Mouse (Mus musculus) liver, embryonic 14.5 days (tissue): ENCODE results near the gene Lkaaear1. TPM values are rescaled to one million over a fixed set of nuclear protein-coding genes. Genes with fewer than 3 reads are reported as not detected.

Experiments used
- ATAC-seq: fragments of 200-750 bp; cut with Nextera tagmentation; 2 replicates; pipeline ENCODE4 v1.8.0; 2017; ENCODE audit warnings: moderate number of reproducible peaks, mild to moderate bottlenecking, moderate library complexity; ENCODE audit not compliant: insufficient read depth
- DNase-seq, 3 experiments: peaks; one replicate each; pipeline ENCODE4 v3.0.0-alpha.2; 2012 to 2013; ENCODE audit warnings: low read depth in 3 of 3, low spot score in 3 of 3
- H3K27ac ChIP-seq: fragments of 300-500 bp; sonication (generic); 2 replicates; pipeline ENCODE4 v1.5.1; 2014; ENCODE audit warnings: moderate library complexity, mild to moderate bottlenecking, control low read depth, inconsistent platforms
- H3K27me3 ChIP-seq: fragments of 300-500 bp; sonication (generic); 2 replicates; pipeline ENCODE4 v1.6.1; 2014; ENCODE audit warnings: mild to moderate bottlenecking, low read length, moderate library complexity; ENCODE audit not compliant: control insufficient read depth, insufficient read depth
- H3K36me3 ChIP-seq: fragments of 300-500 bp; sonication (generic); replicated peaks from 2 replicates; pipeline ENCODE4 v1.6.1; 2014; ENCODE audit warnings: low read depth; ENCODE audit not compliant: control insufficient read depth, insufficient read depth
- H3K4me1 ChIP-seq, 2 experiments: fragments of 200-500 bp in 1 of 2; fragments of 300-500 bp in 1 of 2; sonication (generic) in 1 of 2; replicated peaks; 2 replicates each; pipeline ENCODE4 v1.6.1; 2012 to 2014; ENCODE audit warnings: antibody characterized with exemption in 1 of 2, inconsistent platforms in 1 of 2, low read length in 1 of 2; ENCODE audit not compliant: control insufficient read depth in 2 of 2, insufficient read depth in 2 of 2
- H3K4me2 ChIP-seq: fragments of 300-500 bp; sonication (generic); 2 replicates; pipeline ENCODE4 v1.6.1; 2014; ENCODE audit warnings: low read depth, mild to moderate bottlenecking, control low read depth, moderate library complexity
- H3K4me3 ChIP-seq, 2 experiments: fragments of 200-500 bp in 1 of 2; fragments of 300-500 bp in 1 of 2; sonication (generic) in 1 of 2; 2 replicates each; pipeline ENCODE4 v1.5.1; 2012 to 2014; ENCODE audit warnings: low read depth in 2 of 2, low read length in 2 of 2, mild to moderate bottlenecking in 2 of 2, control low read depth in 1 of 2, inconsistent platforms in 1 of 2, moderate library complexity in 1 of 2; ENCODE audit not compliant: insufficient read depth in 1 of 2
- H3K9ac ChIP-seq: fragments of 300-500 bp; sonication (generic); replicated peaks from 2 replicates; pipeline ENCODE4 v1.6.1; 2014; ENCODE audit warnings: mild to moderate bottlenecking, control low read depth, moderate library complexity
- H3K9me3 ChIP-seq: fragments of 300-500 bp; sonication (generic); 2 replicates; pipeline ENCODE4 v1.6.1; 2016; ENCODE audit warnings: low read length, mixed read lengths; ENCODE audit not compliant: control insufficient read depth
- CTCF ChIP-seq: IDR thresholded peaks from 2 replicates; pipeline ENCODE4 v1.5.1; 2016; ENCODE audit warnings: antibody characterized with exemption, low read depth, control low read depth
- EP300 ChIP-seq: IDR thresholded peaks from 2 replicates; pipeline ENCODE4 v1.6.1; 2016; ENCODE audit warnings: antibody characterized with exemption, low read depth
- WGBS: fragments of 180-500 bp; shearing (Covaris S2); extraction: QIAGEN DNeasy Blood & Tissue Kit; methylation state at CpG from one replicate; pipeline ENCODE4 v1.1.7; 2014; ENCODE audit not compliant: insufficient replicate concordance; 5-methylcytosine and 5-hydroxymethylcytosine counted together
- polyA plus RNA-seq, 2 experiments: library from polyadenylated mRNA; depleted of rRNA in 1 of 2; stranded (reverse) in 1 of 2; unstranded in 1 of 2; fragments of >200 nt; fragmentation: Nextera tagmentation in 1 of 2; extraction: Ambion mirVana in 1 of 2; gene quantifications; 2 replicates each; pipeline versions ENCODE4 v1.2.1 to v1.2.3; 2012 to 2014

Lkaaear1 gene
- polyA plus RNA-seq, 2 experiments: not detected

DNA sequence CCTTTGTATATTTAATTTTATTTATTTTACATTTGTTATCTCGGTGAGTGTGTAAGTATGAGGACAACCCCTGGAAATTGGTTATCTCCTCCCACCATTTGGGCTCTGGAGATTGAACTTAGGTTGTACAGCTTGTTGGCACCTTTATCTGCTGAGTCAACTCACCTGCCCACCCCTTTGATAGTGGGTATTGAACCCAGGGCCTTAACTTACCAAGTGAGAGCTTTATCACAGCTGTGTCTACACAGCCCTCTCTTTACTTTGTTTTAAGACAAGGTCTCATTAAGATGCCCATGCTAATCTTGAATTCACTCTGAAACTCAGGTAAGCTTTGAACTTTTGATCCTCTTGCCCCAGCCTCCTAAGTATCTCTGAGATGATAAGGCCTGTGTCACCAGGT lies 16.3 kb downstream of the Lkaaear1 start:
- peaks cover 3% of the 10 kb centered on the region; the same call in 1 of the 2 replicates for H3K27me3 ChIP-seq
- no peak for TF ChIP-seq EP300
- TF ChIP-seq CTCF: no peak
- ATAC-seq: no peak
- no peak overlapping the region for H3K27ac ChIP-seq
- DNase-seq: no peak
- 40% methylated on average over 1 of the region's 1 CpGs for WGBS
- no peak overlapping the region for H3K4me2 ChIP-seq
- no peak overlapping the region for H3K9ac ChIP-seq
- no peaks in the 10 kb centered on the region for H3K36me3 ChIP-seq
- H3K9me3 ChIP-seq: no peaks in the 10 kb centered on the region
- peaks cover 3 to 9% of the 10 kb centered on the region in 2 experiments; a peak in 3 of 4 replicates for H3K4me1 ChIP-seq
- no peak overlapping the region for H3K4me3 ChIP-seq

DNA sequence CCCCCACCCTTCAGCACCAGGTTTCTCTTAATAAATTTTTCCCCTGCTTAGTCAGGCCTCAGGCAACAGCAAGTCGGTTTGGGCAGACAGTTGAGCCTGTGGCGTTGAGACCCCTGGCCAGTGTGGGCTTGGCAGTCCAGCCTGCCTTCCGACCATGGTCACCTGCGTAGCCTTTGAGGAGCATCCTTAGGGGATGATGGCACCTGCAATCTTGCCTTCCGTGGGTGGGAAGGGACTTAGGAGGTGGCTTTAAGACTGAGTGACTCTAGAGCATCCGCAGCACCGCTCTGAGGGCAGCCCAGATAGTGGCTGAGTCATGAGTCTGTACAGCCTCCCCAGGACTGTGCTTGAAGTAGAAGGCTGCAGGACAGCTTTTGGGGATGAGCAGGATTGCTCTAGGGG lies 17.5 kb downstream of the Lkaaear1 start:
- DNase-seq (no peak), ATAC-seq (no peak)
- TF ChIP-seq CTCF (no peak), EP300 (no peak)
- peaks cover 3% of the 10 kb centered on the region; the same call in 1 of the 2 replicates for H3K27me3 ChIP-seq
- H3K4me3 ChIP-seq: peak overlapping the region; percentile 52 to 62
- peaks cover 3 to 10% of the 10 kb centered on the region in 2 experiments for H3K4me1 ChIP-seq
- no peaks in the 10 kb centered on the region for H3K9me3 ChIP-seq
- peak overlapping the region; percentile 60 for H3K9ac ChIP-seq
- H3K36me3 ChIP-seq: no peaks in the 10 kb centered on the region
- WGBS: 10% methylated on average over 7 of the region's 7 CpGs
- H3K4me2 ChIP-seq: peak overlapping the region; percentile 80
- H3K27ac ChIP-seq: no peak overlapping the region

DNA sequence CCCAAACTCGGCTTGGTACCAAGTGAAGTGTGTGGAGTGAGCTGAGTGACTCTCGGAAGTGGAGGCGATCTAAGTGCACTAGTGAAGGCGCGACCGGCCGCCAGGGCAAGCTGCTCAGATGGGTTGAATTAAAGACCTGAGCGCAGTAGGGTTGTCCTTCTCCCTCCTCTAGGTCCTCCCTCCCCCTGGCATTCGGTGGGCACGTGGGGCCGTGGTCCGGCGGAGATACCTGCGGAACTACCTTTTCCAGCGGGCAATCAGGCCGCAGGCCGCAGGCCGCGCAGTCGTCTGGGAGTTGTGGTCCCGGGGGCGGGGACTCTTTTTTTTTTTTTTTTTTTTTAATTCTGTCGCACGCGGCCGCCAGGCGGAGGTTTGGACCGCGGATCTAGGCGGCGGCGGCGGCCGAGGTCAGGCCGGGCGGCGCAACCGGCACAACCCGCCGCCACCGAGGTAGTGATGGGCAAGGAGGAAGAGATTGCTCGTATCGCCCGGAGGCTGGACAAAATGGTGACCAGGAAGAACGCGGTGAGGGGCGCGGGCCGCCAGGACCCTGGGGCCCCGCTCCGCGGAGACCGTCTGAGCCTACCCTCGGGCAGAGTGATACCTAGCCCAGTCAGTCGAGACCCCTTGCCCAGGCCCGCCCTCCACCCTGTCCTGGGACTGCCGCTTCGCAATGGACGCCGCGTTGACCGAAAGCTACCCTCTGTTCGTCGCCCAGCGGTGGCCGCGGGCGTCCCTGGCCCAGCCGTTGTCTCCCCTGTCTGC lies 18.1 kb downstream of the Lkaaear1 start, which contains the start of gene Tcea2:
Gene Tcea2 (plus strand): TSS at position 360 of the 765 bp plus-strand sequence.
- Histone ChIP-seq H3K27ac (no peak within 1 kb of the TSS), H3K9me3 (no peaks in the 10 kb centered on the region), H3K9ac (peak within 1 kb of the TSS; percentile 60), H3K4me1 (peaks cover 3 to 13% of the 10 kb centered on the region in 2 experiments), H3K4me3 (peak within 1 kb of the TSS; percentile 62 to 66), H3K36me3 (no peaks in the 10 kb centered on the region), H3K4me2 (peak within 1 kb of the TSS; percentile 80), H3K27me3 (peaks cover 3% of the 10 kb centered on the region; the same call in 1 of the 2 replicates)
- DNase-seq (peak in 2 of 3 experiments; percentile 30 to 49), ATAC-seq (peak; percentile 46)
- TF ChIP-seq CTCF (peak; percentile 13), EP300 (no peak)
- under 1% methylated on average over 69 of the region's 69 CpGs for WGBS

DNA sequence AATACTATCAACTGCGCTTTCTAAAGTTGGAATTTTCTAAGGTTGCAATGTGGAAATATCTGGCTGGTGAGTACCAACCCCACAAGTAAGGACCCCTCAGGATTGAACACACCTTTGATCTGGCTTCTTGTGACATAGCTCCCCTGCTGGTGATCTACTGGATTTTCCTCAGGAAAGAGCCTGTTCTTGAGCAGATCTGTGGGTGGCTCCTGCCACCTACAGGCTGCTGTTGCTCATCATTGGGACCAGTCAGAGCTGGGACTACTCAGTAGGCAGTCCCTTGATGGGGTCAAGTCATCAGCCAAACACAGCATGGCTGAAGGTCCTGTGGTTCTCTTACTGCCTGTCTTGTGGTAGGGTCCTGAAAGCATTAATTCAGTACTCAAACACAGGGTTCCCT lies 19.5 kb downstream of the Lkaaear1 start:
- H3K27me3 ChIP-seq: peaks cover 3% of the 10 kb centered on the region; the same call in 1 of the 2 replicates
- no peaks in the 10 kb centered on the region for H3K36me3 ChIP-seq
- TF ChIP-seq EP300 (no peak), CTCF (peak; percentile 95)
- peaks cover 3 to 13% of the 10 kb centered on the region in 2 experiments for H3K4me1 ChIP-seq
- H3K27ac ChIP-seq: no peak overlapping the region
- H3K4me3 ChIP-seq: no peak overlapping the region
- no peaks in the 10 kb centered on the region for H3K9me3 ChIP-seq
- ATAC-seq: peak; percentile 58
- H3K4me2 ChIP-seq: no peak overlapping the region
- DNase-seq: peak; percentile 55 to 64 (median 56)
- no peak overlapping the region for H3K9ac ChIP-seq
- 32% methylated on average over 1 of the region's 1 CpGs for WGBS

DNA sequence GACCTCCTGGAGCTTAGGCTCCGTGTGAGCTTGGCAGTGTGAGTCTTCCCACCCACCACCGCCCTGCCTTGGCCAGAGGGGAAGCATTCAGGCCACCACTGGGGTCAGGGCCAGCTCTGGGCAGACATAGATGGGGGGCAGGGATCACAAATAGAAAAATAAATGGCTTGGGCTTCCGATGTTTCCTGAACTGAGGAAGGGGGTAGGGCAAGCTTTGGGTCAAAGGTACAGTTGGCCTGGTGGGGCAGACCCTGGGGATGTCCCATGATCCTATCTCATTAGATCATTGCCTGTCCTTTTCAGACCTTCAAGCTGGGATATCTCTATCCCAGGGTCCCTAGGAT lies 20.5 kb downstream of the Lkaaear1 start:
- Histone ChIP-seq H3K27ac (no peak overlapping the region), H3K36me3 (no peaks in the 10 kb centered on the region), H3K9ac (no peak overlapping the region), H3K4me3 (no peak overlapping the region), H3K27me3 (peaks cover 11% of the 10 kb centered on the region), H3K9me3 (no peaks in the 10 kb centered on the region), H3K4me2 (no peak overlapping the region), H3K4me1 (peaks cover 3 to 13% of the 10 kb centered on the region in 2 experiments)
- no peak for TF ChIP-seq CTCF
- TF ChIP-seq EP300: no peak
- DNase-seq (no peak), ATAC-seq (no peak)
- 26% methylated on average over 3 of the region's 3 CpGs for WGBS
